Mouse (Mus musculus): ENCODE data around the gene Ptgds. TPM values are rescaled to one million over a fixed set of nuclear protein-coding genes. Genes with fewer than 3 reads are reported as not detected.
A peak's percentile ranks its signal among the peaks of the same experiment; 100 is the strongest.

Ptgds gene
- total and polyA plus RNA-seq, 3 experiments = 472 to 795 (median 774) TPM

GRCm38 (mm10) chr2:25497846-25498575, 28.2 kb upstream of the Ptgds start:
- no peaks in the 10 kb centered on the region for H3K79me2 ChIP-seq (replicated peaks; ENCODE audit: control insufficient read depth, insufficient read depth, low read length)
- no peak overlapping the region for H3K27ac ChIP-seq
- WGBS = 37% methylated on average over 6 of the region's 6 CpGs
- no peak for TF ChIP-seq EP300 (IDR thresholded peaks at IDR 0.05; ENCODE audit: insufficient read depth, low read depth, low read length)
- TF ChIP-seq CTCF (IDR thresholded peaks at IDR 0.05) = no peak
- no peak for TF ChIP-seq POLR2A (IDR thresholded peaks at IDR 0.05; ENCODE audit: insufficient read depth, low read depth, low read length)
- DNase-seq = no peak
- H3K4me3 ChIP-seq = no peak overlapping the region
- intact Hi-C loops (cut with DNase I) = no loop called here
- H3K27me3 ChIP-seq (ENCODE audit: control insufficient read depth, insufficient read depth, low read length) = no peaks in the 10 kb centered on the region
- H3K9ac ChIP-seq (ENCODE audit: low read depth, low read length) = no peak overlapping the region
- H3K36me3 ChIP-seq (ENCODE audit: control insufficient read depth, insufficient read depth, low read length) = no peaks in the 10 kb centered on the region
- peaks cover 6% of the 10 kb centered on the region for H3K4me1 ChIP-seq (ENCODE audit: control insufficient read depth, insufficient read depth, low read length)

- no peak for DNase-seq
- Histone ChIP-seq H3K4me3 (no peak overlapping the region), H3K9ac (ENCODE audit: low read depth, low read length) (no peak overlapping the region), H3K4me1 (ENCODE audit: control insufficient read depth, insufficient read depth, low read length) (peaks cover 4% of the 10 kb centered on the region), H3K36me3 (ENCODE audit: control insufficient read depth, insufficient read depth, low read length) (no peaks in the 10 kb centered on the region), H3K27ac (no peak overlapping the region), H3K79me2 (replicated peaks; ENCODE audit: control insufficient read depth, insufficient read depth, low read length) (no peaks in the 10 kb centered on the region), H3K27me3 (ENCODE audit: control insufficient read depth, insufficient read depth, low read length) (no peaks in the 10 kb centered on the region)
- no peak for TF ChIP-seq POLR2A (IDR thresholded peaks at IDR 0.05; ENCODE audit: insufficient read depth, low read depth, low read length)
- TF ChIP-seq CTCF (IDR thresholded peaks at IDR 0.05) = peak; percentile 59
- WGBS = 44% methylated on average over 4 of the region's 4 CpGs
- intact Hi-C loops (cut with DNase I) = no loop called here
These were observed 26.6 kb upstream of the Ptgds start for GRCm38 (mm10) chr2:25496462-25496861.

GRCm38 (mm10) chr2:25493476-25493961, 23.7 kb upstream of the Ptgds start, which contains the start of gene Lcn12:
TSS of gene Lcn12 (minus strand) at chr2:25493911.
- 77% methylated on average over 5 of the region's 5 CpGs for WGBS
- Histone ChIP-seq H3K27me3 (ENCODE audit: control insufficient read depth, insufficient read depth, low read length) (no peaks in the 10 kb centered on the region), H3K4me3 (no peak within 1 kb of the TSS), H3K4me1 (ENCODE audit: control insufficient read depth, insufficient read depth, low read length) (no peaks in the 10 kb centered on the region), H3K36me3 (ENCODE audit: control insufficient read depth, insufficient read depth, low read length) (no peaks in the 10 kb centered on the region), H3K79me2 (replicated peaks; ENCODE audit: control insufficient read depth, insufficient read depth, low read length) (no peaks in the 10 kb centered on the region), H3K9ac (ENCODE audit: low read depth, low read length) (no peak within 1 kb of the TSS), H3K27ac (no peak within 1 kb of the TSS)
- intact Hi-C loops (cut with DNase I) = no loop called here
- no peak for DNase-seq
- no peak for TF ChIP-seq EP300 (IDR thresholded peaks at IDR 0.05; ENCODE audit: insufficient read depth, low read depth, low read length)
- TF ChIP-seq POLR2A (IDR thresholded peaks at IDR 0.05; ENCODE audit: insufficient read depth, low read depth, low read length) = no peak
- TF ChIP-seq CTCF (IDR thresholded peaks at IDR 0.05) = no peak

GRCm38 (mm10) chr2:25492988-25493387, 23.1 kb upstream of the Ptgds start:
- TF ChIP-seq CTCF (IDR thresholded peaks at IDR 0.05) (no peak), EP300 (IDR thresholded peaks at IDR 0.05; ENCODE audit: insufficient read depth, low read depth, low read length) (no peak), POLR2A (IDR thresholded peaks at IDR 0.05; ENCODE audit: insufficient read depth, low read depth, low read length) (no peak)
- Histone ChIP-seq H3K4me1 (ENCODE audit: control insufficient read depth, insufficient read depth, low read length) (no peaks in the 10 kb centered on the region), H3K9ac (ENCODE audit: low read depth, low read length) (no peak overlapping the region), H3K4me3 (no peak overlapping the region), H3K27me3 (ENCODE audit: control insufficient read depth, insufficient read depth, low read length) (no peaks in the 10 kb centered on the region), H3K36me3 (ENCODE audit: control insufficient read depth, insufficient read depth, low read length) (no peaks in the 10 kb centered on the region), H3K27ac (no peak overlapping the region), H3K79me2 (replicated peaks; ENCODE audit: control insufficient read depth, insufficient read depth, low read length) (no peaks in the 10 kb centered on the region)
- intact Hi-C loops (cut with DNase I) = no loop called here
- WGBS = 81% methylated on average over 5 of the region's 5 CpGs
- no peak for DNase-seq

GRCm38 (mm10) chr2:25488671-25489068, 18.8 kb upstream of the Ptgds start:
- TF ChIP-seq CTCF (IDR thresholded peaks at IDR 0.05) (no peak), EP300 (IDR thresholded peaks at IDR 0.05; ENCODE audit: insufficient read depth, low read depth, low read length) (no peak)
- intact Hi-C loops (cut with DNase I) = no loop called here
- no peak overlapping the region for H3K27ac ChIP-seq
- no peaks in the 10 kb centered on the region for H3K27me3 ChIP-seq (ENCODE audit: control insufficient read depth, insufficient read depth, low read length)
- DNase-seq = no peak
- no peaks in the 10 kb centered on the region for H3K4me1 ChIP-seq (ENCODE audit: control insufficient read depth, insufficient read depth, low read length)
- WGBS = 50% methylated on average over 7 of the region's 7 CpGs
- no peaks in the 10 kb centered on the region for H3K79me2 ChIP-seq (replicated peaks; ENCODE audit: control insufficient read depth, insufficient read depth, low read length)
- no peaks in the 10 kb centered on the region for H3K36me3 ChIP-seq (ENCODE audit: control insufficient read depth, insufficient read depth, low read length)
- no peak overlapping the region for H3K9ac ChIP-seq (ENCODE audit: low read depth, low read length)
- H3K4me3 ChIP-seq = no peak overlapping the region

GRCm38 (mm10) chr2:25487965-25488670, 18.3 kb upstream of the Ptgds start:
- intact Hi-C loops (cut with DNase I) = no loop called here
- no peaks in the 10 kb centered on the region for H3K27me3 ChIP-seq (ENCODE audit: control insufficient read depth, insufficient read depth, low read length)
- no peak overlapping the region for H3K4me3 ChIP-seq
- no peak overlapping the region for H3K27ac ChIP-seq
- H3K9ac ChIP-seq (ENCODE audit: low read depth, low read length) = no peak overlapping the region
- no peaks in the 10 kb centered on the region for H3K4me1 ChIP-seq (ENCODE audit: control insufficient read depth, insufficient read depth, low read length)
- no peaks in the 10 kb centered on the region for H3K79me2 ChIP-seq (replicated peaks; ENCODE audit: control insufficient read depth, insufficient read depth, low read length)
- TF ChIP-seq POLR2A (IDR thresholded peaks at IDR 0.05; ENCODE audit: insufficient read depth, low read depth, low read length) (no peak), CTCF (IDR thresholded peaks at IDR 0.05) (no peak), EP300 (IDR thresholded peaks at IDR 0.05; ENCODE audit: insufficient read depth, low read depth, low read length) (no peak)
- DNase-seq = no peak
- no peaks in the 10 kb centered on the region for H3K36me3 ChIP-seq (ENCODE audit: control insufficient read depth, insufficient read depth, low read length)
- WGBS = 84% methylated on average over 6 of the region's 6 CpGs
